Mouse (Mus musculus) heart, postnatal 0 days (tissue): ENCODE measurements around the gene Gpr37l1.

ENCODE experiments used
- CTCF ChIP-seq: IDR thresholded peaks from 2 replicates; pipeline ENCODE4 v1.5.1; 2016; ENCODE audit warnings: antibody characterized with exemption, control low read depth, low read depth
- EP300 ChIP-seq: IDR thresholded peaks from 2 replicates; pipeline ENCODE4 v1.6.1; 2016; ENCODE audit warnings: antibody characterized with exemption, low read depth

- TF ChIP-seq CTCF (no peak), EP300 (no peak)
These were observed 20.7 kb upstream of the Gpr37l1 start for GRCm38 (mm10) chr1:135188197-135188596.
